In genomic region chr4:137896612-137897297, GRCm38 (mm10) we compare ENCODE assay signal across 9 mouse cellular contexts. TPM values are rescaled to one million over a fixed set of nuclear protein-coding genes. Genes with fewer than 3 reads are reported as not detected.
A peak's percentile ranks its signal among the peaks of the same experiment; 100 is the strongest.
DNase-seq lines count a peak whose midpoint lies in the region; ATAC-seq and TF ChIP-seq lines count a peak whose summit lies in the region.
"Had no signal": no experiment of that assay in that cellular context is flagged by ENCODE, and none has a peak within 500 bp of the region (broad histone marks: within the 10 kb centered on the region; RNA-seq: fewer than 3 reads in every experiment).

No protein-coding gene starts in this region.

- H3K36me3 ChIP-seq in heart, embryonic 11.5 days (ENCODE audit: control insufficient read depth, insufficient read depth, low read length) = no peaks in the 10 kb centered on the region
- no peaks in the 10 kb centered on the region for H3K36me3 ChIP-seq in forebrain, postnatal 0 days (ENCODE audit: insufficient read depth)
- no peaks in the 10 kb centered on the region for H3K36me3 ChIP-seq in limb, embryonic 13.5 days
- H3K36me3 ChIP-seq: liver, embryonic 15.5 days had no signal

- peaks cover 46% of the 10 kb centered on the region for H3K4me1 ChIP-seq in heart, embryonic 11.5 days (ENCODE audit: control insufficient read depth, insufficient read depth, low read length)
- H3K4me1 ChIP-seq in forebrain, postnatal 0 days (ENCODE audit: insufficient read depth) = peaks cover 27% of the 10 kb centered on the region
- peaks cover 62% of the 10 kb centered on the region for H3K4me1 ChIP-seq in limb, embryonic 13.5 days
- H3K4me1 ChIP-seq: liver, embryonic 15.5 days had no signal

- ATAC-seq in heart, embryonic 11.5 days (replicated peaks; ENCODE audit: insufficient number of reproducible peaks, low FRiP score, low TSS enrichment) = 0 out of 2 replicates have a peak, but pooled peaks have one; percentile 29
- ATAC-seq in forebrain, postnatal 0 days = peak; percentile 14
- peak; percentile 10; the same call in 1 of the 2 replicates for ATAC-seq in limb, embryonic 13.5 days (ENCODE audit: low FRiP score, low read depth)
- ATAC-seq in erythroblast, adult 5-6 weeks (replicated peaks; ENCODE audit: low FRiP score, poor library complexity, severe bottlenecking) = no peak

- no peak for TF ChIP-seq CTCF in forebrain, postnatal 0 days (IDR thresholded peaks at IDR 0.05; ENCODE audit: low read depth)

- 0 out of 2 replicates have a peak overlapping the region, but pooled peaks have one; percentile 34 for H3K9ac ChIP-seq in heart, embryonic 11.5 days (ENCODE audit: low read depth, low read length)
- H3K9ac ChIP-seq in forebrain, postnatal 0 days = no peak overlapping the region
- peak overlapping the region; percentile 8; the same call in 1 of the 2 replicates for H3K9ac ChIP-seq in limb, embryonic 13.5 days
- H3K9ac ChIP-seq: liver, embryonic 15.5 days had no signal

- WGBS in heart, embryonic 11.5 days (ENCODE audit: insufficient replicate concordance) = 28% methylated on average over 12 of the region's 12 CpGs
- 11% methylated on average over 12 of the region's 12 CpGs for WGBS in forebrain, postnatal 0 days
- 36% methylated on average over 12 of the region's 12 CpGs for WGBS in limb, embryonic 13.5 days

- no peak overlapping the region for H3K4me3 ChIP-seq in heart, embryonic 11.5 days (ENCODE audit: low read depth, low read length)
- H3K4me3 ChIP-seq in forebrain, postnatal 0 days (ENCODE audit: low read depth, low read length) = no peak overlapping the region
- H3K4me3 ChIP-seq in limb, embryonic 13.5 days = no peak overlapping the region
- H3K4me3 ChIP-seq: liver, embryonic 15.5 days had no signal

- no peak for DNase-seq in heart, postnatal 25 days (ENCODE audit: low spot score)
- DNase-seq in MN1 (ENCODE audit: low spot score) = peak; percentile 37
- DNase-seq in forebrain, postnatal 0 days = peak; percentile 49
- peak; percentile 31 for DNase-seq in yolk sac, embryonic 10.5 days (ENCODE audit: low spot score)
- no peak for DNase-seq in cerebellum, postnatal 36 days

- H3K27me3 ChIP-seq in heart, embryonic 11.5 days (ENCODE audit: control insufficient read depth, insufficient read depth, low read length) = no peaks in the 10 kb centered on the region
- no peaks in the 10 kb centered on the region for H3K27me3 ChIP-seq in forebrain, postnatal 0 days (ENCODE audit: insufficient read depth, low read length)
- H3K27me3 ChIP-seq in limb, embryonic 13.5 days = no peaks in the 10 kb centered on the region

- H3K27ac ChIP-seq in heart, embryonic 11.5 days (ENCODE audit: low read depth, low read length) = peak overlapping the region; percentile 81
- no peak overlapping the region for H3K27ac ChIP-seq in forebrain, postnatal 0 days (ENCODE audit: low read depth, low read length)
- H3K27ac ChIP-seq in limb, embryonic 13.5 days = peak overlapping the region; percentile 85
- H3K27ac ChIP-seq: liver, embryonic 15.5 days had no signal

- peak overlapping the region; percentile 22 for H3K4me2 ChIP-seq in heart, embryonic 11.5 days
- H3K4me2 ChIP-seq in forebrain, postnatal 0 days (ENCODE audit: low read depth) = no peak overlapping the region
- peak overlapping the region; percentile 27 for H3K4me2 ChIP-seq in limb, embryonic 13.5 days (replicated peaks)
- H3K4me2 ChIP-seq: liver, embryonic 15.5 days had no signal

- no peaks in the 10 kb centered on the region for H3K9me3 ChIP-seq in heart, embryonic 11.5 days (replicated peaks; ENCODE audit: control insufficient read depth, low read length)
- no peaks in the 10 kb centered on the region for H3K9me3 ChIP-seq in forebrain, postnatal 0 days (ENCODE audit: low read length)
- H3K9me3 ChIP-seq in limb, embryonic 13.5 days = no peaks in the 10 kb centered on the region
- H3K9me3 ChIP-seq: liver, embryonic 15.5 days had no signal

- intact Hi-C loops in heart, postnatal 25 days (cut with DNase I) = loop anchor here (5.0 kb wide), 1 partner anchor 39 kb away; no protein-coding TSS in a partner anchor

RNA-seq across cellular contexts. Expression of gene Ece1, which starts 34.7 kb away (rescaled TPM):
- 129 and 157 TPM in 2 replicates for polyA plus RNA-seq in heart, embryonic 11.5 days (2014; fragmentation: Nextera tagmentation; extraction: Ambion mirVana)
- 100 to 1,000 TPM in 1 of 2 experiments, 10 to 100 TPM in 1; 91.2 to 111 TPM for total RNA-seq in heart, postnatal 25 days (2021)
- total RNA-seq in forebrain, postnatal 0 days (2014; rRNA removed) = 24.1 and 32.1 TPM in 2 replicates
- polyA plus RNA-seq in forebrain, postnatal 0 days (2015; fragmentation: Nextera tagmentation; extraction: Ambion mirVana) = 14.4 and 16.2 TPM in 2 replicates
- 29.2 and 31.4 TPM in 2 replicates for polyA plus RNA-seq in limb, embryonic 13.5 days (2015; fragmentation: Nextera tagmentation; extraction: Ambion mirVana)
- 2.3 and 3.1 TPM in 2 replicates for total RNA-seq in erythroblast, adult 5-6 weeks (2015; ENCODE audit: low replicate concordance)
- 0.68 and 2.1 TPM in 2 replicates for total RNA-seq in erythroblast, adult 5-6 weeks (2017; ENCODE audit: low replicate concordance)

Comparison
In these comparisons a context has a peak if more than half of its experiments do, and no peak if none do; other contexts are left out.
1. DNase-seq: peak in MN1 (single experiment), forebrain, postnatal 0 days (single experiment) and yolk sac, embryonic 10.5 days (single experiment); none in heart, postnatal 25 days (single experiment) and cerebellum, postnatal 36 days (0 of 2).